Mouse (Mus musculus) right cerebral cortex, postnatal 25 days (tissue): ENCODE results near the gene Gm10985.
A peak's percentile ranks its signal among the peaks of the same experiment; 100 is the strongest.

ENCODE experiments used
- DNase-seq: peaks from one replicate; pipeline ENCODE4 v3.0.0; 2022

Gene Gm10985

GRCm38 (mm10) chr3:53844786-53845185 lies at the start of gene Gm10985:
Gm10985 (plus strand) TSS chr3:53845086.
- no peak for DNase-seq

GRCm38 (mm10) chr3:53796933-53797332 lies 48.0 kb upstream of the Gm10985 start:
- DNase-seq, result no peak

- no peak for DNase-seq
These were observed 45.2 kb upstream of the Gm10985 start for GRCm38 (mm10) chr3:53799671-53800070.

GRCm38 (mm10) chr3:53813421-53813977 lies 31.4 kb upstream of the Gm10985 start:
- DNase-seq, result no peak

- no peak for DNase-seq
These were observed 10.6 kb upstream of the Gm10985 start for GRCm38 (mm10) chr3:53834238-53834637.

GRCm38 (mm10) chr3:53846206-53846928 lies 1.5 kb downstream of the Gm10985 start:
- DNase-seq, result no peak

GRCm38 (mm10) chr3:53847726-53848125 lies 2.8 kb downstream of the Gm10985 start:
- no peak for DNase-seq

- no peak for DNase-seq
These were observed 3.4 kb downstream of the Gm10985 start for GRCm38 (mm10) chr3:53848262-53848661.

GRCm38 (mm10) chr3:53854261-53854660 lies 9.4 kb downstream of the Gm10985 start:
- DNase-seq, result no peak

GRCm38 (mm10) chr3:53854831-53855230 lies 9.9 kb downstream of the Gm10985 start:
- no peak for DNase-seq

GRCm38 (mm10) chr3:53863383-53864220 lies 18.7 kb downstream of the Gm10985 start, which contains the start of gene Ufm1:
Ufm1 (minus strand) TSS chr3:53863830.
- peak; percentile 91 for DNase-seq

- DNase-seq, result no peak
These were observed 23.3 kb downstream of the Gm10985 start for GRCm38 (mm10) chr3:53868212-53868611.

GRCm38 (mm10) chr3:53869263-53869662 lies 24.4 kb downstream of the Gm10985 start:
- no peak for DNase-seq

GRCm38 (mm10) chr3:53870482-53870881 lies 25.6 kb downstream of the Gm10985 start:
- DNase-seq, result no peak

GRCm38 (mm10) chr3:53871596-53871995 lies 26.7 kb downstream of the Gm10985 start:
- no peak for DNase-seq

- peak; percentile 67 for DNase-seq
These were observed 46.0 kb downstream of the Gm10985 start for GRCm38 (mm10) chr3:53890619-53891540.
